Mouse (Mus musculus) liver, postnatal 0 days (tissue): Measurements from ENCODE around the gene Olfr427.

Experiments
- CTCF ChIP-seq: sonication (generic); IDR thresholded peaks from 2 replicates; pipeline ENCODE4 v1.5.1; 2016; ENCODE audit warnings: antibody characterized with exemption, low read depth
- EP300 ChIP-seq: IDR thresholded peaks from 2 replicates; pipeline ENCODE4 v1.6.1; 2016; ENCODE audit warnings: antibody characterized with exemption, low read depth, mild to moderate bottlenecking

GRCm38 (mm10) chr1:174048893-174049292, 47.8 kb upstream of the Olfr427 start, which contains the start of gene Olfr432:
- TF ChIP-seq CTCF, result no peak
- no peak for TF ChIP-seq EP300
